Mouse (Mus musculus) layer of hippocampus, postnatal 25 days (tissue): Measurements from ENCODE around the gene Cabp1. TPM values are rescaled to one million over a fixed set of nuclear protein-coding genes. Genes with fewer than 3 reads are reported as not detected.
A peak's percentile ranks its signal among the peaks of the same experiment; 100 is the strongest.

ENCODE experiments used
- DNase-seq, 2 experiments: peaks; one replicate each; pipeline ENCODE4 v3.0.0; 2022; ENCODE audit warnings: mixed read lengths in 2 of 2, low spot score in 1 of 2; ENCODE audit errors: extremely low spot score in 1 of 2
- total RNA-seq, 2 experiments: library from RNA; stranded (reverse); gene quantifications; 2 replicates each; pipeline ENCODE4 v1.2.3; 2021

The Cabp1 gene
- 100 to 1,000 TPM; 118 to 121 TPM for total RNA-seq

GRCm38 (mm10) chr5:115193669-115194625 is at the start of gene Cabp1:
Gene Cabp1 (minus strand): TSS chr5:115194381.
- DNase-seq, result peak in 1 of 2 experiments; percentile 62

GRCm38 (mm10) chr5:115240191-115240590 is 46.0 kb upstream of the Cabp1 start:
- no peak for DNase-seq

GRCm38 (mm10) chr5:115238729-115239195 is 44.6 kb upstream of the Cabp1 start:
- no peak for DNase-seq

- DNase-seq, result peak; percentile 80 to 81
Measured at GRCm38 (mm10) chr5:115237803-115238728, 43.9 kb upstream of the Cabp1 start.

- peak; percentile 91 to 99 for DNase-seq
Measured at GRCm38 (mm10) chr5:115235786-115236263, 41.6 kb upstream of the Cabp1 start, which contains the start of gene Pop5. Gene Pop5 (plus strand): TSS chr5:115235836.

- DNase-seq, result peak; percentile 55 to 61
Measured at GRCm38 (mm10) chr5:115235323-115235771, 41.2 kb upstream of the Cabp1 start.

GRCm38 (mm10) chr5:115234519-115234918 is 40.3 kb upstream of the Cabp1 start:
- DNase-seq, result no peak

GRCm38 (mm10) chr5:115233031-115233780 is 39.0 kb upstream of the Cabp1 start:
- no peak for DNase-seq

- no peak for DNase-seq
Measured at GRCm38 (mm10) chr5:115232516-115232915, 38.3 kb upstream of the Cabp1 start.

- no peak for DNase-seq
Measured at GRCm38 (mm10) chr5:115231552-115232120, 37.5 kb upstream of the Cabp1 start.

- no peak for DNase-seq
Measured at GRCm38 (mm10) chr5:115230830-115231551, 36.8 kb upstream of the Cabp1 start.

GRCm38 (mm10) chr5:115222485-115222884 is 28.3 kb upstream of the Cabp1 start:
- DNase-seq, result no peak

GRCm38 (mm10) chr5:115220931-115221640 is 26.9 kb upstream of the Cabp1 start:
- DNase-seq, result no peak

GRCm38 (mm10) chr5:115217998-115218397 is 23.8 kb upstream of the Cabp1 start:
- DNase-seq, result no peak

- DNase-seq, result no peak
Measured at GRCm38 (mm10) chr5:115215273-115216185, 21.3 kb upstream of the Cabp1 start.

GRCm38 (mm10) chr5:115214864-115215263 is 20.7 kb upstream of the Cabp1 start:
- no peak for DNase-seq

- no peak for DNase-seq
Measured at GRCm38 (mm10) chr5:115212861-115213260, 18.7 kb upstream of the Cabp1 start.
